Mouse (Mus musculus) NIH3T3 (cell line): ENCODE data around the gene Eps8l3.

Experiments used
- DNase-seq: peaks from one replicate; pipeline ENCODE4 v3.0.0-alpha.2; 2012; ENCODE audit warnings: low read depth

Eps8l3 gene

DNA sequence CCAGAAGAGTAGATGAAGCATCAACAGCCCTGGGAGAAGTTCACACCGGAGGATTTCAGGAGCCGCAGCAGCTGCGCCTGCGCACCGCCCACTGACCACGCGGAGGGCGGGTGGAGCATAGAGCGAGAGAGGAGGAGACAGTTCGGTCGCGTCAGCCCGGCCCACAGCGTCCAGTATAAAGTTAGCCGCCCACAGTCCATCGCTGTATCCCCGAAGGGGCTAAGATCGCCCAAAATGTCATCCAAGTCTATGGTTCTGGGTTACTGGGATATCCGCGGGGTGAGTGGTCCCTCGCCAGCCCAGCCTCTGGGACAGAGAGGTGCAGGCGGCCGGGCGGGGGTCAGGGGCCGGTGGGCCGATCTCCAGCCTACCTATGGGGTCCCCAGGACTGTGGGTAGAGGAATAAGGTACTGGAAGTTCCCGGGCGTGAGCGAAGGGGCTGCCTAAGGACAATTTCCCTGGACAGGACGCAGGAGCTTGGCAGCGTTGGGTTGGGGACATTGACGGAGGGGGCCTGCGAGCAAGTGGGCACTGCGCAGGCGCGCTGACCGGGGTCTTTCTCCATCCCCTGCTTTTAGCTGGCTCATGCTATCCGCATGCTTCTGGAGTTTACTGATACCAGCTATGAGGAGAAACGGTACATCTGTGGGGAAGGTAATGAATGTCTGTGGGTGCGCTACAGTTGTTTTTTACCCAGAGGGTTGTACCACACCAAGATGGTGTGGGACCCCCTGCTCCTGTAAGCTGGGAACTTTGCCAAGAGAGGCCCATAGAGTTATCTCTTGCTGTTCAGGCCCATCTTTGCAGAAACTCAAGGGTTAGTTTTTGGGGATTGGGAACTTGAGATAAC is 18.9 kb downstream of the Eps8l3 start, which contains the start of gene Gstm5:
Gene Gstm5, plus strand, starts transcription at position 102 of the 850 bp plus-strand sequence.
- peak; percentile 92 for DNase-seq

DNA sequence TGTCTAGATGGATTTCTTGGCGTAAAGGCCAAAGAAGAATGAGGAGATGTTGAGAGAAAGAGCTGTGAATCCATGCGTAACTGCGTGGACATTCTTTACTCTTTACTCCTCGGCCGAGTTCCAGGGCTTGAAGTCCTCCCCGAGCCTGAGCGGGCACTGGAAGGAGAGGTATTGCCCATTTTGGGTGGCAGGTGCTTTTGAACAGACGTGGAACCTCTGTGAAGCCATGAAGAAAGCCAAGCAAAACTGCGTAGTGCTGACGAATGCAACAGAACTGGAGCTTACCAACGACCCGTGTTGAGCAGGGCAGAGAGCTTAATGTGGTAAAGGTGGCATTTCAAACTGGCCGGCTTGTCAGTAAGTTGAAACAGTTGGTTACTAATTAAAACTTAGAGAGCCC is 21.7 kb downstream of the Eps8l3 start:
- no peak for DNase-seq

DNA sequence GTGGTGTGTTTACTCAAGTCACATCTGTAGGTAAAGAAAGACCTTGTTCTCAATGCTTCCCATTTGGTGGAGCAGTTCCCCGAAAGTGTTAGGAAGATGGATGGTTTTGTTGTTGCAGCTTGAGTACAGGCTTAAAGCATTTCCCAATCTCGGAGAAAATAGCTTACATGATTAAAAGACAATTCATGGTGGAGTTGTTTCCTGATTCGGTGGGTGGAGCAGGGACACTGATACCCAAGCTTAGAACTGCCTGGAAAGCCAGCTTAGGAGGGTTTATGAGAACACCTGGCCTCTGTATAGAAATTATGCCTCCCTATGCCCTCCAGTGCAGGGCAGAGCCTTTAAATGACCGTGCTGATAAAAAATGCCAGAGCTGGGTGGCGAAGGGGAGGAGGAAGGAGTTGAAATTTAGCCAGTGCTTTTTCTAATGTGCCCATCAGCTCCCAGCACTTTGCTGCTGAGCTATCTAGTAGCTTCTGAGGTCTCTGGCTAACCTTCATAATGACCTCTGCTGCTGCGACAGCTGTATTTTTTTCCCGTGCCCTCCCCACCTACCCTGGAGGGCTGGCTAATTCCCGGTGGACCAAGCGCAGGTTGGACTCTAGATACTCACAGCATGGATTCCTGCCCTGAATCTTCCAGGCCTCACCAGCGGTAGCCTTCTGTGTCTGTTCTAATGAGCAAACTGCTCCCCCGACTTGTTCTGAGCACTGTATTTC is 24.1 kb downstream of the Eps8l3 start:
- no peak for DNase-seq

DNA sequence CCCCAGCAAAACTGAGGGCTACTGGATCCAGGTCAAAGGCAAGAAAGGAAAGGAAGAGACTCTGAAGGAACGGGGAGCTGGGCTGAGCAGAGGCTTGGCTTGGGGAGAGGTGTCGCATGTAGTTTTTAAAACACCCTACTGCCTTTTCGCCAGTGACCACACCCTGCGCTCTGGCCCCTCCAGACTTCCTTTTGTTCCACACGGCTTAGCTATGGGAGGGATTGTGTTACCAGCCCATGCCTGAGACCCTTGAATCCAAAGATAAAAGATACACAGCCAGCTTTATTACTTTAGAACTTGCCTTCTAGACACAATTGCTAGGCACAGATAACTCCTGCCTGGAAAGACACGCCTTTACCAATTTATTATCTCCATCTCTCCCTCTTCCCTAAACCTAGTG is 28.9 kb downstream of the Eps8l3 start:
- DNase-seq = no peak

- no peak for DNase-seq
Measured at GRCm38 (mm10) chr3:107916674-107917073, 39.6 kb downstream of the Eps8l3 start.

GRCm38 (mm10) chr3:107917097-107917496 is 40.1 kb downstream of the Eps8l3 start:
- DNase-seq = no peak

DNA sequence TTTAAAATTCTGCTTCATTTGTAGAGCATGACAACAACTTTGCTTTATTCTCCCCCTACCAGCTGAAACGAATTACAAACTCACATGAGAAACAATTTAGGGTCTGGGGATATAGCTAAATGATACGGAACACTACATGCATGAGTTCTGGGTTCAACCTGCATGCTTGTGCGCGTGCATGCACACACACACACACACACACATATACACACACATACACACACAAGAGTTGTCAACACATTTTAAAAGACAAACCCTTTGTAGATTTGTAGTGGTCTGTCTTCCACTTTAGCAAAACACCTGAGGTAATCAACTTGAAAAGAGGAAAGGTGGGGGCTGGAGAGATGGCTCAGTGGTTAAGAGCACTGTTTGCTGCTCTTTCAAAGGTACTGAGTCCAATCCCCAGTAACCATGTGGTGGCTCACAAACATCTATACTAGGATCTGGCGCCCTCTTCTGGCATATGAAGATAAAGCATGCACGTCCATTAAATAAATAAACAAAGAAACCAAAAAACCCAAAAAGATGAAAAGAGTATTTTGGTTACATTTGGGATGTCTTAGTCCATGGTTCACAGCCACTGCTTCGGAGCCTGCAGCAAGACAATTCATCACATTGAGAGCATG is 40.9 kb downstream of the Eps8l3 start:
- peak; percentile 87 for DNase-seq

GRCm38 (mm10) chr3:107920348-107920747 is 43.3 kb downstream of the Eps8l3 start:
- DNase-seq = no peak

DNA sequence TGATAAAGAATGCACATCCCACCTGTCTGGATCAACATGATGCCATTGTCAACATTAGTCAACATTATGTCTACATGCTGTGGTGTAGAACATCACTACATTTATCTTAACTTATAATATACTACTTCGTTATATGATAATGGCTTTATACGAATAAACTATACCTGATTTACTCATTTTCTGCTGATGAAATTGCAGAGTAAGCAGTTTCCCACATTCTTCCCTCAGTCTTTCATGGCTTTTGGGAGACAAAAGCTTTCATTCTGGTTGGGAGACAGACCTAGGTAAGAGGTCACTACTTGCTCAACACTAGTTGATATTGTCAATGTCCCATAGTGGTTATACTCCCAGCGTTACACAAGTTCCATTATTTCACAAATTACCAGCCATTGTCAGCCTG is 48.3 kb downstream of the Eps8l3 start:
- no peak for DNase-seq

GRCm38 (mm10) chr3:107927841-107928240 is 50.8 kb downstream of the Eps8l3 start:
- DNase-seq = peak; percentile 73

- DNase-seq = no peak
Measured at GRCm38 (mm10) chr3:107928691-107929090, 51.7 kb downstream of the Eps8l3 start.

DNA sequence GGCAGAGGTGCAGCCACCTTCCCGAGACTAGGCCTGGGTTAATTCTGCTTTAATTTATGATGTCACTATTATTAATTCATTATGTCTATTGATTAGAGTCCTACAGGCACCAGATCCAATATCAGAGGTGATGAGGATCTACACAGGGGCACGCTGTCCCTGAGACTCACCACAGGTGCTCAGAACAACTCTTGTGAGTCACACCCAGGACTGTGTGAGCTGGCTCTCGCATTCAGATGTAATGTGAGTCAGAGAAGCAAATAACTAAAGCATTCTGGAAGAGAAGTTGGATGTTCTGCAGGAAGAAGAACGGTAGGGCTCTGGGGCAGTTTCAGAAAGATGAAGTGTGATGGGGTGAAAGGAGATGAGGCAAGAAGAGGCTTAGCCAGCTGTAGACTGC is 52.2 kb downstream of the Eps8l3 start:
- peak; percentile 40 for DNase-seq

- no peak for DNase-seq
Measured at GRCm38 (mm10) chr3:107929731-107930130, 52.7 kb downstream of the Eps8l3 start.

GRCm38 (mm10) chr3:107931134-107931533 is 54.1 kb downstream of the Eps8l3 start:
- no peak for DNase-seq

- DNase-seq = peak; percentile 70
Measured at GRCm38 (mm10) chr3:107931670-107932069, 54.6 kb downstream of the Eps8l3 start, which contains the start of gene Gstm7. Gstm7 (minus strand) TSS chr3:107931817.

- DNase-seq = no peak
Measured at GRCm38 (mm10) chr3:107932128-107932527, 55.1 kb downstream of the Eps8l3 start.

DNA sequence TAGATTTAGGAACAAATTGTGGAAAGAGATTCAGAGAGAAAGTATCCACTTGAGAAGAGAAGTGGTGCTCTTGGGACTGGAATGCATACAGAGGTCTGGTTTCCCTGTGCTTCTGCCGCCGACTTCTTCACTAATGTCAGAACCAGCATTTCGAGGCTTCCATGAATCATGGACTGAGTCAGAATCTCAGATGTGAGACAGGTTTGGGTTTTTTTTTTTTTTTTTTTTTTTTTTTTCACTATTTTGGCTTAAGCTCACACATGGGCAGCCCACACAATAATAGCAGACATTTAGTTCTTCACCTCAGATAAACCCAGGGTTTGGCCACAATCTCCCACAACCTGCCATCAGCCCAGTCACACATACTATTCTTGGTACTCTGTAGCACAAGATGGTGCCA is 58.2 kb downstream of the Eps8l3 start:
- peak; percentile 70 for DNase-seq

GRCm38 (mm10) chr3:107935888-107936287 is 58.9 kb downstream of the Eps8l3 start:
- no peak for DNase-seq

DNA sequence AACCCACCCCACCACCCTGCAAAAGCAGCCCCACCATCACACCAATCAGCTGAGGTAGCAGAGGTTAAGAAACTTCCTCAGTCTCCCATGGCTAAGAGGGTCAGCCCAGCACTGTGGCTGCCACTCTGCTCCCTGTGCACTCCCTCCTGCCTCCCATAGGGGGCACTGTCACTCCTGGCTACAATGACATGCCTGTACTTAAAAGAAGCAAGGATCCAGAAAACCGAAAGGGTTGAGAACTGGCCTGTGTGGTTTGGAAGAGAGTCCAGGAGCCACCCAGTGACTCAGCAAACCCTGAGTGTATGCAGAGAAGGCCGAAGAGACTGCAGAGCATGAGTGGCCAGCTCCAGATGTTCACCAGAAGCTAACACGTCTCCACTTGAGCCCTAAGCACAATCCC is 62.4 kb downstream of the Eps8l3 start:
- DNase-seq = peak; percentile 95

DNA sequence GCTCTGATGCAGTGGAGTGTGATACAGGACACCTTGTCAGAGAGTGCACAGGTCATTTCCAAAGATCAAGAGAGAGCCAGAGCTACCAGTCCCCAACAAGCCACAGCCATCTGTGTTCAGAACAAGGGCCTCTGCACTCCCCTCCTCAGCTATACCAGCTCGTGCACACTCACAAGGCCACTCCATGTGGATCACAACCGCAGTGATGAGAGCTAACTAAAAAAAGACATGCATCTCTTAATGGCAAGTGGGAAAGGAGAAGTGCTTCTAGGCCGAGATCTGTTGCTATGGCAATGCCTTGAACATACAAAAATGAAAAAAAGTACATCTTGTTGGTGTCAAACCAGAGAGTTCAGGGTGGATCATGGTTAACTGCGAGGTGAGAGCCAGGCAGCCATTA is 62.8 kb downstream of the Eps8l3 start:
- DNase-seq = no peak

DNA sequence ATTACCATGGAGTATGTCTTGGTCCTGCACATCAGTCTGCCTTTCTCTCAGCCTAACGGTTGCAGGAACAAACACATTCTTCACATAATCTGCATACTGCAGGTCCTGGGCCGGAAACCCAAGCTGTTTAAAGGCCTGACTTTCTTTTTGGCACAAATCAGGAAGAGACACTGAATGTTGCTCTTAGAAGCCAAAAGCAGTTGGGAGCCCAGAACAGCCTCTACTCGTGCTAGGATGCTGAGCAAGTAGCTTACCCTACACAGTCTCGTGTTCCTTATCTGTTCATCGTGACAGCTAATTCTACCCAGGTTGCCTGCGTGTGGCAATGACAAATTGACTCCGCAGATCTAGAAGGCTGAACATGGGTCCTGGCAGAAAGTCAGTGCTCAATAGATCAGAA is 63.5 kb downstream of the Eps8l3 start:
- DNase-seq = no peak

DNA sequence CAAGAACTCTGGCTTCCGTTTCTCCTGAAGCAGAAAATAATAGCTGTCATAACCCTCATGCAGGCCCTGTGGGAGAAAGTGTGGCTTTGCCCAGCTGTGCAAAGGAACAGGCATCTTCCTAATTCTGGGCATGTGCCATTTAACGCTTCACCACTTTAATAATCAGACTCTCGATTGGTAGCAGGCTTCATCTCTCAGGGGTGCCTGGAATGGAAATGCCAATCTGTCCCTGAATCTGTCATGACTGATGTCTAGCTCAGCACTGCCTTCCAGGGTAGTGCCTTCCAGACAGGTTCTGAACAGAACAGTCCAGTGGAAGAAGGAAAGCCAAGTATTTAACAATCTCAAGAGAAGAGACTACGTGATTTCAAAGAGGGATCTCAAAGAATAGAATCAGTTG is 64.2 kb downstream of the Eps8l3 start:
- no peak for DNase-seq
